Mouse (Mus musculus) heart, embryonic 11.5 days (tissue): ENCODE results near the gene Appbp2. TPM values are rescaled to one million over a fixed set of nuclear protein-coding genes. Genes with fewer than 3 reads are reported as not detected.

Experiments used
- ATAC-seq: fragments of 200-750 bp; cut with Nextera tagmentation; replicated peaks from 2 replicates; pipeline ENCODE4 v1.8.0; 2017; ENCODE audit warnings: moderate library complexity; ENCODE audit not compliant: insufficient number of reproducible peaks, low FRiP score, low TSS enrichment
- H3K27ac ChIP-seq: fragments of 300-500 bp; sonication (generic); 2 replicates; pipeline ENCODE4 v1.5.1; 2014; ENCODE audit warnings: mild to moderate bottlenecking, low read depth, low read length
- H3K27me3 ChIP-seq: fragments of 300-500 bp; sonication (generic); 2 replicates; pipeline ENCODE4 v1.6.1; 2014; ENCODE audit warnings: mild to moderate bottlenecking, low read length, mixed read lengths; ENCODE audit not compliant: control insufficient read depth, insufficient read depth
- H3K36me3 ChIP-seq: fragments of 300-500 bp; sonication (generic); 2 replicates; pipeline ENCODE4 v1.6.1; 2014; ENCODE audit warnings: mild to moderate bottlenecking, low read length, moderate library complexity, mixed read lengths; ENCODE audit not compliant: control insufficient read depth, insufficient read depth
- H3K4me1 ChIP-seq: fragments of 300-500 bp; sonication (generic); 2 replicates; pipeline ENCODE4 v1.6.1; 2014; ENCODE audit warnings: low read length; ENCODE audit not compliant: control insufficient read depth, insufficient read depth
- H3K4me2 ChIP-seq: fragments of 300-500 bp; sonication (generic); 2 replicates; pipeline ENCODE4 v1.6.1; 2014; ENCODE audit warnings: mild to moderate bottlenecking, moderate library complexity
- H3K4me3 ChIP-seq: fragments of 300-500 bp; sonication (generic); 2 replicates; pipeline ENCODE4 v1.5.1; 2014; ENCODE audit warnings: low read depth, low read length
- H3K9ac ChIP-seq: fragments of 300-500 bp; sonication (generic); 2 replicates; pipeline ENCODE4 v1.6.1; 2014; ENCODE audit warnings: mild to moderate bottlenecking, low read depth, low read length, moderate library complexity
- H3K9me3 ChIP-seq: fragments of 300-500 bp; sonication (generic); replicated peaks from 2 replicates; pipeline ENCODE4 v1.6.1; 2016; ENCODE audit warnings: low read length; ENCODE audit not compliant: control insufficient read depth
- WGBS: fragments of 180-500 bp; shearing (Covaris S2); extraction: QIAGEN DNeasy Blood & Tissue Kit; methylation state at CpG from one replicate; pipeline ENCODE4 v1.1.7; 2014; ENCODE audit not compliant: insufficient replicate concordance; 5-methylcytosine and 5-hydroxymethylcytosine counted together
- polyA plus RNA-seq: library from polyadenylated mRNA; unstranded; fragments of >200 nt; fragmentation: Nextera tagmentation; extraction: Ambion mirVana; gene quantifications from 2 replicates; pipeline ENCODE4 v1.2.1, GENCODE M21; 2014

Gene Appbp2
- polyA plus RNA-seq, 1 experiment from 2014 or later, result 50.4 TPM

GRCm38 (mm10) chr11:85184082-85184481 lies 50.8 kb downstream of the Appbp2 start:
- no peak for ATAC-seq
- no peak overlapping the region for H3K4me2 ChIP-seq
- no peak overlapping the region for H3K9ac ChIP-seq
- no peaks in the 10 kb centered on the region for H3K4me1 ChIP-seq
- no peaks in the 10 kb centered on the region for H3K9me3 ChIP-seq
- no peaks in the 10 kb centered on the region; the same call in 1 of the 2 replicates for H3K36me3 ChIP-seq
- WGBS, result 59% methylated on average over 5 of the region's 5 CpGs
- H3K27me3 ChIP-seq, result no peaks in the 10 kb centered on the region
- no peak overlapping the region for H3K4me3 ChIP-seq
- H3K27ac ChIP-seq, result no peak overlapping the region

DNA sequence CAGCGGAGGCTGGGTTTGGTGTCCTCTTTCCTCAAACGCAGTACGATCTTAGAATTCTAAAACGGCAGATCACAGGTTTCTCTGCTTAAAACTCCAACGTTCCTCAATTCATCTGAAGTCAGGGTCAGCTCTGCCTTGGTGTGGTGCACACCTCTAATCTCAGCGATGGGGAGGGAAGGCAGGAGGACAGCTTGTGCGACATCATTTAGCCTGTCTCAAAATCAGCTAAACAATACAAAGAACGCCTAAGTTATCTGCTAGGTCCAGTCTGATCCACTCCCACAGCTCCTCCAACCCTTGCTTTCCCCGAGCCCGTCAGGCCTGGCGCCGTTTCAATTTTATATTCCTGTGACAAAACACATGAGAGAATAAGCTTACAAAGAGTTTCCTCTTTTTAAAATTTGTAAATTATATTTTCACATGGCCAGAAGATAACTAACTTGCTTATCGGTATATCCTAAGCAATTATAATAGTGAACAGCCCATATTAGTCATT lies 51.6 kb downstream of the Appbp2 start:
- no peaks in the 10 kb centered on the region for H3K36me3 ChIP-seq
- peak overlapping the region; percentile 59 for H3K9ac ChIP-seq
- H3K4me3 ChIP-seq, result peak overlapping the region; percentile 41
- H3K27ac ChIP-seq, result no peak overlapping the region
- ATAC-seq, result no peak
- peak overlapping the region; percentile 76 for H3K4me2 ChIP-seq
- 30% methylated on average over 13 of the region's 13 CpGs for WGBS
- no peaks in the 10 kb centered on the region for H3K4me1 ChIP-seq
- H3K9me3 ChIP-seq, result no peaks in the 10 kb centered on the region
- no peaks in the 10 kb centered on the region for H3K27me3 ChIP-seq

GRCm38 (mm10) chr11:85182617-85183283 lies 52.2 kb downstream of the Appbp2 start:
- Histone ChIP-seq H3K4me1 (no peaks in the 10 kb centered on the region), H3K36me3 (no peaks in the 10 kb centered on the region), H3K9ac (peak overlapping the region; percentile 59), H3K27me3 (no peaks in the 10 kb centered on the region), H3K9me3 (no peaks in the 10 kb centered on the region), H3K27ac (no peak overlapping the region), H3K4me3 (peak overlapping the region; percentile 41), H3K4me2 (peak overlapping the region; percentile 76)
- ATAC-seq, result peak; percentile 73
- WGBS, result 4% methylated on average over 20 of the region's 20 CpGs

DNA sequence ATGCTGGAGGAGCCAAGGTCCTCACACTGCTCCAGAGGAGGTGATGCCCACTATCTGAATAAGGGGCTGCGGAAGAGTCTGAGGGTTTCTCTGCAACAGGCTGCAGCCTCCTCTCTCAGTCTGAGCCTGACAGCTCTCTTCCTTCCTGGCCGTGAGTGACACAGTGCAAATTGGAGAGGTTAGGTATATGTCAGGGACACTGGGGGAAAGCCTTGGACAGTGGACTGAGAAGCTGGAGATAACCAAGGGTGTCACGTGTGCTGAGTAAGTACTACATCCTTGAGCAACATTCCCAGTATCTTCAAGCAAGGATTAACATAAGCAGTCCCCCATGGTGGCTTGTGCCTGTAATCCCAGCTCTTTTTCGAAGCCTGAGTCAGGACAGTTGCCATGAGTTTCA lies 56.5 kb downstream of the Appbp2 start:
- H3K9ac ChIP-seq, result no peak overlapping the region
- H3K4me2 ChIP-seq, result no peak overlapping the region
- H3K27ac ChIP-seq, result no peak overlapping the region
- H3K4me1 ChIP-seq, result no peaks in the 10 kb centered on the region
- no peaks in the 10 kb centered on the region for H3K9me3 ChIP-seq
- no peaks in the 10 kb centered on the region for H3K36me3 ChIP-seq
- no peaks in the 10 kb centered on the region for H3K27me3 ChIP-seq
- WGBS, result 75% methylated on average over 4 of the region's 4 CpGs
- ATAC-seq, result no peak
- no peak overlapping the region for H3K4me3 ChIP-seq

GRCm38 (mm10) chr11:85177761-85178160 lies 57.2 kb downstream of the Appbp2 start:
- Histone ChIP-seq H3K4me1 (no peaks in the 10 kb centered on the region), H3K9me3 (no peaks in the 10 kb centered on the region), H3K27ac (no peak overlapping the region), H3K4me3 (no peak overlapping the region), H3K9ac (no peak overlapping the region), H3K36me3 (no peaks in the 10 kb centered on the region), H3K27me3 (no peaks in the 10 kb centered on the region), H3K4me2 (no peak overlapping the region)
- ATAC-seq, result no peak
- 79% methylated on average over 6 of the region's 6 CpGs for WGBS

DNA sequence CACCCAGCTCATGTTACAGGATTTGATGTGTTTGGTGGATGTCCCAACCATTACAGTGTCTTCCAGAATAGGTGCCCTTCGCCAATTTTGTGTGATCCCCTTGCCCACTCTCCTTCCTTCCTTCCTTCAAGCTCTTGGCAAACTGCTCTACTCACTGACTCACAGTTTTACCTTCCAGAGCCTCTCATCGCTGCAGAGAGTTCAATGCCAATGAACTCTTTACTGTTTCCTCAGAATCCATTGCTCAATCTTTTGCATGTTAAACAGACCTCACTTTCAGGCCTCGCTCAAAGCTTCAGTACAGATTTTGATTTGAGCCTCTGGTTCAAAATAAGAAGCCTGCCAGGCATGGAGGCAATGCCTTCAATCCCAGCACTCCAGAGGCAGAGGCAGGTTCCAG lies 59.0 kb downstream of the Appbp2 start:
- no peak for ATAC-seq
- Histone ChIP-seq H3K9me3 (no peaks in the 10 kb centered on the region), H3K4me2 (no peak overlapping the region), H3K4me1 (no peaks in the 10 kb centered on the region), H3K27me3 (no peaks in the 10 kb centered on the region), H3K4me3 (no peak overlapping the region), H3K36me3 (no peaks in the 10 kb centered on the region), H3K27ac (no peak overlapping the region), H3K9ac (no peak overlapping the region)
- 77% methylated on average over 3 of the region's 3 CpGs for WGBS

- no peaks in the 10 kb centered on the region for H3K9me3 ChIP-seq
- H3K4me2 ChIP-seq, result no peak overlapping the region
- 48% methylated on average over 2 of the region's 2 CpGs for WGBS
- H3K4me3 ChIP-seq, result no peak overlapping the region
- no peak overlapping the region for H3K27ac ChIP-seq
- H3K9ac ChIP-seq, result no peak overlapping the region
- ATAC-seq, result no peak
- H3K4me1 ChIP-seq, result no peaks in the 10 kb centered on the region
- H3K27me3 ChIP-seq, result no peaks in the 10 kb centered on the region
- H3K36me3 ChIP-seq, result no peaks in the 10 kb centered on the region
Observed at GRCm38 (mm10) chr11:85170833-85171232, 64.1 kb downstream of the Appbp2 start.

DNA sequence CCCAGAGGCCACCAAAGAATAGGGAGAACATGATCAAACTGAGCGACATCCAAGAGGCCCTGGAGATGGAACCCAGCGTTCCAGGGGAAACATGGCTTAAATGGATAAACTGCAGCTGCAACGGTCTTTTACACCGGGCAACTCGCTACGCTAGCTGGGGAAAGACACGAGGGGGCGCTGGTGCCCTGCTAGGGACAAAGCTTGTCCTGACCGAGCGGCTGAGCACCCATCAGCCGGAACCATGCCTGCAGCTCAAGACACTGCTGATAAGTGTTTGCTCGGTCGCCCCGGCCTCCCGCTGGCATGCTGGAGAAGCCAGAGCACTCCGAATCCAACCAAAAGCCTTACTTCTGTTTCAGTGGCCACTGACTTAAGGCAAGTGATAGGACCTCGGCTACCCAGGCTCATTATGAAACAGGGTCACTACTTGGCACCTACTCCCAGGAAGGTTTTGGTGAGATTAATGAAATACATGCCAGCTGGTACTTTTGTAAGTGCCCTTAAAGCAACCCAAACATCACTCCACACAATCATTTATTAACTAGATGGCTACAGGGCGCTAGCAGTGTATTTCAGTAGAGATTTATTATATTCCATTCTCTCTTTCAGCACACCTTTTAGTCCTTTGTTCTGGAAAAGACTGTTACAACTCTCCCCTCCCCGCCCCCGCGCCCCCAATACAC lies 64.7 kb downstream of the Appbp2 start, which contains the start of gene 1700125H20Rik:
TSS of gene 1700125H20Rik (plus strand) at position 347 of the 683 bp plus-strand sequence.
- Histone ChIP-seq H3K9me3 (no peaks in the 10 kb centered on the region), H3K4me1 (no peaks in the 10 kb centered on the region), H3K36me3 (no peaks in the 10 kb centered on the region), H3K4me3 (peak within 1 kb of the TSS; percentile 30), H3K9ac (peak within 1 kb of the TSS; percentile 40; the same call in 1 of the 2 replicates), H3K4me2 (peak within 1 kb of the TSS; percentile 61), H3K27me3 (no peaks in the 10 kb centered on the region), H3K27ac (no peak within 1 kb of the TSS)
- 14% methylated on average over 21 of the region's 21 CpGs for WGBS
- ATAC-seq, result no peak; the same call in 1 of the 2 replicates
